Mouse (Mus musculus) layer of hippocampus, adult 8-10 months (tissue): Measurements from ENCODE around the gene Smad1. TPM values are rescaled to one million over a fixed set of nuclear protein-coding genes. Genes with fewer than 3 reads are reported as not detected.
"Not testable (repeated sequence)": the region's sequence is repeated elsewhere in the genome, so short reads cannot be mapped to it uniquely, and the experiment has no call there.

Experiments used
- DNase-seq, 2 experiments: peaks; one replicate each; pipeline ENCODE4 v3.0.0; 2022; ENCODE audit warnings: low spot score in 2 of 2
- total RNA-seq, 4 experiments: library from RNA; stranded (reverse); gene quantifications; 2 replicates each; pipeline ENCODE4 v1.2.4; 2022

Gene Smad1
- total RNA-seq = 10 to 100 TPM; 22.4 to 30.8 (median 24.9) TPM

GRCm38 (mm10) chr8:79398994-79399650 is at the start of gene Smad1:
Smad1 (minus strand) TSS chr8:79399518.
- peak; percentile 91 to 95 for DNase-seq

DNA sequence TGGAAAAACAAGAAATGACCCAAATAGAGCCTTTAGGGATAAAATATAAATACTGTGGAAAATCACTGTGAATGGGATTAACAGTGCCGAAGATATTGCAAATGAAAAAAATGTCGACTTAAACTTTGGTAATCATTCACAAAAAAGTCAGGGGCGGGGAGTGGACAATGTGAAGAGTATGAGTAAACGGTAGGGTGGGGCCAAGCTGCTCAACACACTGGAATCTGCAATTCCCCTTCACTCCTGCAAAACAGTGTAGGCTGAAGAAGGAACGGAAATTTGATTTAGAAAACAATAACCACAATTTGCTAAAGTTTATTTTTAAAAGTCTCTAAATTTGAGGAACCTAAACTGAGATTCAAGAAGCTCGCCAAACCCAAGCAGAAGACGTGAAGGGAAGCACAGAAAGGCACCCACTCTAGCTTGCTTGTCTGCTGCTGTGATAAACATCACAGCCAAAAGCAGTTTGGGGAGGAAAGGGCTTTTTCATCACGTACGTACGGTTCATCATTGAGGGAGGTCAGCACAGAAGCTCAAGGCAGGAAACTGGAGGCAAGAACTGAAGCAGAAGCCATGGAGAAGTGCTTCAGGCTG is 48.0 kb upstream of the Smad1 start:
- DNase-seq = no peak

DNA sequence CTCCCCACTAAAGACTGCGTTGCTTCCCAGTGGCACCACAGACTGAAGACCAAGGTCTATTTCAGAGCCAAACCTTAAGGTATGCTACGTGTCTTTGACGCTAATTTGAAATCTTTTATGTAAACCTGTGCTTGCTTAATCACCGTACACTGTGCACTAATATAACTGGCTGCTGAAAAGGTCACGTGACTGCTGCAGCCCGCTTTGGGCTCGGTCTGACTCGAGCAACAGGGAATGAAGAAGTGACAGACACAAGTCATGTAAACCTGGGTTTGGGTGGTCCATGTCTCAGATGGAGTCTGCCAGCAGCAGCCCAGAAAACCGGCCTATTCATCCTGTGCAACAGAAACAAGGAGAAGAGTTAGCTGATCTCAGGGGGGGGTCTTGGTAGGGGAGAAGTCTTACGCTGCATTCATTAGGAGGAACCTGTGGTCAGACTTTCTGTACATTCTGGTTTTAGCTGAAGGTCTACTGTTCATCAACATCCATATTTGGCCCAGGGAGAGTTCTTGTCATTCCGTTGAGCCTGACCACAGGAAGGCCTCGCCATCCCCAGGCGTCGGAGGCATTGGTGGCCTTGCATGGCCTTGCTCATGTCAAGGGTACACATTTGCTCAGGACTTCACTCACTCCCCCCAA is 44.3 kb upstream of the Smad1 start:
- DNase-seq = no peak

- no peak for DNase-seq
These were observed 34.7 kb upstream of the Smad1 start for GRCm38 (mm10) chr8:79433953-79434500.

DNA sequence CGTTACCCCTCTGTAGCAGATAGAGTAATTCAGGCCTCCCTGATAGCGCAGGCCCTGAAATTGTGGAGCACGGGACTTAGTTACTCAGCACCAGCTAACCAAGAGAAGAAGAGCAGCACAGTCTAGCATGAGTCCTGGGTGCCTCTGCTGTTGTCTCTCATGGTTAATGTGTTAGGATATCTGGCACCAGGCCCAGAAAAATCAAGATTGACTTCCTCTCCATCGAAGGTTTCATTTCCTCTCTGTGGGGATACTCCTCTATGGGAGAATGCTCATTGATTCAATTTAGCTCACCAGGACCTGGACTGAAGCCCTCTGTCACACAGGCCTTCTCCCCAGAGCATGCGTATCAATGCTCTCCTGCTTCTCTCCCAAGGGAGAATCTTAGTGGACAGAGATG is 15.6 kb upstream of the Smad1 start:
- no peak for DNase-seq

DNA sequence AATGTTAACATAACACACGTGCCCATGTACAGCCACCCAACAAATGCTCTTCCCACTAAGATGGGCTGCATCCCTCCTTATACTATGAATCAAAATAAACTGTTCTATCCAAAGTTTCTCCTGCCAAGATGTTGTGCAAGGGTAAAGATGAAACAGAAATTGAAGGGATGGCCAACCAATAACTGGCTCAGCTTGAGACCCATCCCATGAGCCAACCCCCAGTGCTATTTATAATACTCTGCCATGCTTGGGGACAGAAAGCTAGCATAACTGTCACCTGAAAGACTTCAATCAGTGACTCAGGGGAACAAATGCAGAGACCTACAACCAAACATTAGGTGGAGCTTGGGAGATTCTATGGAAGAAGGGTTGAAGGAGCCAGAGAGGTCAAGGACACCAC is 11.2 kb upstream of the Smad1 start:
- no peak for DNase-seq

DNA sequence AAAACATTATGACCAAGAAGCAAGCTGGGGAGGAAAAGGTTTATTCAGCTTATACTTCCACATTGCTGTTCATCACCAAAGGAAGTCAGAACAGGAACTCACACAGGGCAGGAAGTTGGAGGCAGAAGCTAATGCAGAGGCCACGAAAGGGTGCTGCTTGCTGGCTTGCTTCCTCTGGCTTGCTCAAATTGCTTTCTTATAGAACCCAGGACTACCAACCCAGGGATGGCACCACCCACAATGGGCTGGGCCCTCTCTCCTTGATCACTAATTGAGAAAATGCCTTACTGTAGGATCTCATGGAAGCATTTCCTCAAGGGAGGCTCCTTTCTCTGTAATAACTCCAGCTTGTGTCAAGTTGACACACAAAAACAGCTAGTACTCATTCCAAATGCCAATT is 8.0 kb upstream of the Smad1 start:
- DNase-seq = not testable (repeated sequence)

GRCm38 (mm10) chr8:79404895-79405557 is 5.7 kb upstream of the Smad1 start:
- DNase-seq = no peak

GRCm38 (mm10) chr8:79400671-79401070 is 1.4 kb upstream of the Smad1 start:
- DNase-seq = no peak

DNA sequence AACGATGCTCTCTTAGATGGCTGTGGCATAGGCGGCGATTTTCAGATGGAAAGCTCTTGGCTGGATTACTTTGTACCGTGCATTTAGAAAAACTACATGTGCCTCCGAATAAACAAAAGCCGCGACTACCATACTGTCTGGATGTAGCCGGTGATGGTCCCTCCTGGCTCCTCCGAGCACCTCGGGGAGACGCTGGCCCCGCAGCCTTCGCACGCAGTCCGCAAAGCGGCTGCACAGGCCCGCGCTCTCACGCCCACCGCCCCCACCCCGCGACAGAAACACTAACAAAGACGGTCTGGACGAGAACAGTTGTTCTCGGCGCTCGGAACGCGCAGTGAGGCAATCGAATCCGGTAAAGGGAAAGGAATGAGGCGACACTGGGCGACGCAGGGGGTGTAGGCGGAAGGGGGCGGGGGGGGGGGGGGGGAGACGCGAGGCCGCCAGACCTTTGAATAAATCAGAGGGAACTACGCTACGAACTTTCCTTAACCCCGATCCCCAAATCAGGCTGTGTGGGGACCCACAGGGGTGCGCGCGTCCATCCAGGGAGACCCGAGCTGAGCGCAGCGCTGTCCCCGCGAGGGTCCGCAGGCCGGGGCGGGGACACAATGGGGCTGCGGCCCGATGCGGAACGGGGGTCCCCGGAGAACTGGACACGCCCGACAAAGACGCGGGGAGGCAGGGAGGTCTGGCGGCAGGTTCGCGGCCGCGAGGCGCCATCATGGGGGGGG is 902 bp downstream of the Smad1 start:
- peak in 1 of 2 experiments; percentile 20 for DNase-seq

DNA sequence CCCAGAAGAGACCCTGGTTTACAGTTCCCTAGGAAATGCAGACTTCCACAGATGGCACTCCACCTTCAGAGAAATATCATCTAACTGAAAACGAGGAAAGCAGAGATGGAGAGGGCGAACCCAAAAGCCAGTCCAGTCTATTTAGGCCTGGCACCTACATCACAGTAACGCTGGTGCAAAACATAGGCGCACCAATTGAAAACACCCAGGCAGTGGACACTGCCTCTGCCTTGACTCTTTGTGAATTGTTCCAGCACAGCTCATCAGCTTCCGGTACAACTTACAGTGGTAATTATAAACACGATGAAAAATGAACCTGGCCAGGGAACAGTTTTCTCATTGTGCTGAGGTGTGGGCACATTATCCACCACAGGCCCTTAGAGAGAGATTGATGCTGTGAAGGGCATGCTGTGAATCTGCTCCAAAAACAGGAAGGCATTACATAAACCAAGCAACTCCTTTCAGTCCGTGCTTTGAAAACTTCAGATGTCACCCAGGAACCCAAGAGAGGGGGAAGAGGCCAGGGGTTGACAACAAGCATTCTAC is 1.5 kb downstream of the Smad1 start:
- no peak for DNase-seq

DNA sequence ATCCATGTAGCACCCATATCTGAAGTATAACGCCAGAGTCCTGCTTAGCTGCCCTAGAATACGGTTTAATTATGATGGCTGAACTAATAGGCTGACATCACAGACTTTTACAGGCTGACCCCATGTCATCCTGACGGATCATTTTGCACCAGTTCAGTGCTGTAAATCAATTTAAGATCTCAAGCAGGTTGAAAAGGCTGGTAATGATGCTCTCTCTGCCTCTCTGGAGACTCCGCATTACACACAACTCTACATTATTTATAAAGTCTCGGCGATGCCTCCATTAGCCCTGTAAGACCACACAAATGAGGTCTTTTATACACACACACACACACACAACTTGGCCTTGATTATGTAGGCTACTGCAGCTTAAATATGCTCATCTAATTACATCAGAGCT is 2.4 kb downstream of the Smad1 start:
- DNase-seq = no peak

DNA sequence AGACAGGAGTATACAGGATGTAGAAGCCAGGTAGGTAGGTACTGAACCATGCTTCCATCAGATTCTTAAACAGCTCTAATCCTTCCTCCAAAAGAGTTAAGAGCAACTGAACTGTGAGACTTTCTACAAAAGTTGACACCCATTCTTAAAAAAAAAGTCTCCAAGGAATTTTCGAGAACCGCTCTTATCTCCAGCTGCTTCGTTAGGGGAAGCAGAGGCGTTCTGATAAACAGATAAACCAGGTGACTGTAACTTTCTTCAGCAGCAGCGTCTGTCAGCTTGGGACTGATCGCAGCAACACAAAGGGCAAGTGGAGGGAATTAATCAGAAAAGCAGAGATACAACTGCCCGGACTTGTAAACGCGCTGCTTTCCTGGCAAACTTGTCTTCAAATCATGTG is 5.3 kb downstream of the Smad1 start:
- DNase-seq = no peak

DNA sequence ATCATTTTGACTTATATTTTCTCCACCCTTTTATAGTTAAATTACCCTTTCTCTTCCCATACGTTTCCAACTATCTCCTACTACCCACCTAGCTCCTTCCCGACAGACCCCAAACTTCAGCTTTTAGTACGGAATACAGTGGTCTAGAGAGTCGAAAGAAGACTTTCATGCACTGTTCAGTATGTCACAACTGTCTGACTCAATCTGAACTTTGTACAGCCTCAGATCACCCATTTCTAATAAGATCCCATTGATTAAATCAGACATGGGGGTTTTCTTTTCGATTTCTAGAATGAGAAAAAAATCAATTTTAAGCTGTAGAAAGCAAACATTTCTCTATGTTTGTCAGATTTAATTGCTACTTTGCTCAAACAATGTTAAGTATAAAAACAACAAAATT is 6.1 kb downstream of the Smad1 start:
- no peak for DNase-seq

- no peak for DNase-seq
These were observed 6.7 kb downstream of the Smad1 start for GRCm38 (mm10) chr8:79392649-79393048.

DNA sequence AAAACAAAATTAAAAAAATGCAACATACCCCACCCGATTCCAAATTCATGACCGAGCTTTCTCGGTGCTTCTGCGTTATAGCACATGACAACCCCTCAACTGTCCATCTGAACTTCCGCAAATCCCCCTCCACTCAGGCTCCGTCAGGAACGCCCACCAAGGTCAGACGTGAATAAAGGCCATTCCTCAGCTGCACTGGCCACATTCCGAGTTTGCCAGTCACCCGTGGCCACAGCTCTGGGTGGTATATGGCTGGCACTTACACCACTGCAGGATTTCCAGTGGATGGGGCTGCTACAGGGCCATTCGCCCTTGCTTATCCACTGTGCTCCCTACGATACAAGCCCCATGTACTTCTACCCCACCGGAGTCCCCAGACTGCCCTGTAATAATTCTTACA is 7.9 kb downstream of the Smad1 start:
- DNase-seq = no peak

- DNase-seq = no peak
These were observed 10.1 kb downstream of the Smad1 start for GRCm38 (mm10) chr8:79389074-79389786.

DNA sequence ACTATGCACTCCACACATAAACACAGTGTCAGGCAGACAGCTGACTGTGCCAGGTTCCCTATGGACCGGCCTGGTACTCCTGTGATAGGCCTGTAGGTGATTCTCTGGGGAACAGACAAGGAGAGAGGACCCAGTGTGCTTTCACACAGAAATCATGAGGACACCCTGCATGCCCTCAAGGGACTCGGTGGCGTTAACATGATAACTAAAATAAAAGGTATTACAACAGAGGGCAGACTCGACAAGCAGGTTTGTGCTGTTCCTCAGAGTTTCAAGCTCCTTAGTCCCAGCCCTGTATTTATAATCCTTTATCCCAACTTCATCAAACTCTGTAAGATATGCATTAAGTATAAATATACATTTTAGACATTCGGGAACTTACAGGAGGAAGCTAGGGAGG is 12.5 kb downstream of the Smad1 start:
- no peak for DNase-seq

GRCm38 (mm10) chr8:79386358-79386757 is 13.0 kb downstream of the Smad1 start:
- DNase-seq = no peak
